Mouse (Mus musculus) urinary bladder, postnatal 25 days (tissue): ENCODE data around the gene Cemip.
A peak's percentile ranks its signal among the peaks of the same experiment; 100 is the strongest.

Experiments
- DNase-seq: peaks from one replicate; pipeline ENCODE4 v3.0.0; 2022; ENCODE audit warnings: low spot score

Cemip gene

DNA sequence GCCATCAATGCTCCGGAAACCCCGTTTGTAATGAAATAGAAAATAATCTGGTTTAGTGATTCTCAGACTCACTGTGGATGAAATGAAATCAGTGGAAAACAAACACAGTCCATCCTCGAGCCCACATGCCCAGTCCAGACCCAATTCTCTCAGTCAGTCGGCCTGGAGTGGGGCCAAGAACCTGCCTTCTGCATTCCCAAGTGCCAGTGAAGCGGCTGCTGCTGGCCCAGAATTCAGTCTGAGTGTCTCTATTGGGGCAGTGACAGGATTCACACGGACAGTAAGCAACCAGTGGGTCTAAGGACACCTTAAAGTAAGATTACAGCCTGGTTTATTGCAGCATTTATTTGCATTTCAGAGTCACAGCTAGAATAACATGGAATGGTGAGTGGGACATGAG is 10.2 kb upstream of the Cemip start:
- no peak for DNase-seq

- no peak for DNase-seq
These were observed 4.5 kb upstream of the Cemip start for GRCm38 (mm10) chr7:84090793-84091192.

DNA sequence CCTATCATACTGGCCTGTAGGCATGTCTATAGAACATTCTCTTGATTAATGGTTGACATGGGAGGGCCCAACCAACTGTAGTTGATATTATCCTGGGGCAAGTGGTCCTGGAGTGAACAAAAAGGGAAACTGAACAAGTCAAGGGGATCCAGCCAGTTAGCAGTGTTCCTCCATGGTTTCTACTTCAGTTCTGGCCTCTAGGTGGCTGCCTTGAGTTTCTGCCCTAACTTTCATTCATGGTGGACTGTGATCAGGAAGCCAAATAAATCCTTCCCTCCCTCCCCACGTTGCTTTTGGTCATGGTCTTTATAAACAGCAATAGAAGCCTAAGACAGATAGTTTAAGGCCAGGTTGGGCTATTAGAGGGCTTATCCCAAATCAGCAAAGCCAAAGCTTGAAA is 3.5 kb upstream of the Cemip start:
- no peak for DNase-seq

DNA sequence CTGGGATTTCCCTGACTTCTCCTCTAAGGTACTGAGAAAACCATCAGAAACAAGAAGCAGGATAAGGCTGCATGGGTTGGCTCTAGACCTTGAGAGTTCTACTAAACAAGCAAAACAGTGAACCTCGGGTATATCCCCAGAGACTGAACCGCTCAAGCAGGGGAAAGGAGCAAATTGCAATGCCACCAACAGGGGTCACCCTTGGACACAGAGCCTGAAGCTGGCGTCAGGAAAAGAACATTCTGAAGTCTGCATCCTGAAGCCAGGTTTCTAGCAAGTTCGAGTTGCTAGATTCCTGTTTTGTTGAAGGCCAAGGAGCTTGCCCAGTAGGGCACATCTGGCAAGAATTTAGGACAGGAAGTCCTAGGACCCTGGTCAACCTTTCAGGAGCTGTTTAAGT is 2.7 kb upstream of the Cemip start:
- DNase-seq, result peak; percentile 74

GRCm38 (mm10) chr7:84088191-84088590 is 1.9 kb upstream of the Cemip start:
- no peak for DNase-seq

DNA sequence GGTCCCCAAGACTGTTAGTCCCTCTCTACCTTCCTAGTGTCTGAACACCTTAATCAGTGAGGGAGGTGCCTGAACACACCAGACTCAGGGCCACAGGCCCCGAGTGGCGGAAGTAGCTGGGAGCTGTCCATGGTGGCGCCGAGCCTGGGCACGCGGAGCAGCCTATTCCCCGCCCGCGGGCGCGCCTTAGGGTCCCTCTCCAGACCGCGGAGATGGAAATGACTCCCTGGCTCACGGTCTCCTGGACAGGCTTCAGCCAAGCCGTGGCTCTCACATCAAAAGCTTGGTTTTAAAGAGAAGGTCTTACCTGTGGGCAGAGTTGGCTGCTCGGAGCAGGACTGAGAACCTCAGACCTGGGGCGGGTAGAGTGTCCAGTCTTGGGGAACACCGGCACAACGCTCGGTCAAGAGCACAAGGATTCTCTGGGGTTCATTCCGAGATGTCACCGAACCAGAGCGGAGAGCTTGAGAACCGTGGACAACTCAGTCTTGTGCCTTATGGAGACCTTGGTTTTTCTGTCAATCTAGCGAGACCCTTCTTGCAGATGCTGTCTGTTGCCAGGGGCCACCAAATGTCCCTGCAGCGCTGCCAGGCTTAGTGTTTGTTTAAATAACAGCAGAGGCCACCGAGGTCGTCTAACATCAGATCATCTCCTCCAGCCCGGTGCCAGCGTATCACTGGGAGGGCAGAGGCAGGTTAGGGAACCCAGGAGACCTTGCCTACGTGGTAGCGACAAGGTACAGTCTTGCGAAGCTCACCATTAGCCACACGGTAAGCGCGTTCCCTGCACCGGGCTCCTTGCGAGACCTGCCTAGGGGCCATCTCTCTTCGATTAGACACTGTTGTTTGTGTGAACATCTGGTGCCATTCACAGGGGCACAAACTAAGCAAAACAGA is 1.0 kb downstream of the Cemip start:
- peak; percentile 63 for DNase-seq

DNA sequence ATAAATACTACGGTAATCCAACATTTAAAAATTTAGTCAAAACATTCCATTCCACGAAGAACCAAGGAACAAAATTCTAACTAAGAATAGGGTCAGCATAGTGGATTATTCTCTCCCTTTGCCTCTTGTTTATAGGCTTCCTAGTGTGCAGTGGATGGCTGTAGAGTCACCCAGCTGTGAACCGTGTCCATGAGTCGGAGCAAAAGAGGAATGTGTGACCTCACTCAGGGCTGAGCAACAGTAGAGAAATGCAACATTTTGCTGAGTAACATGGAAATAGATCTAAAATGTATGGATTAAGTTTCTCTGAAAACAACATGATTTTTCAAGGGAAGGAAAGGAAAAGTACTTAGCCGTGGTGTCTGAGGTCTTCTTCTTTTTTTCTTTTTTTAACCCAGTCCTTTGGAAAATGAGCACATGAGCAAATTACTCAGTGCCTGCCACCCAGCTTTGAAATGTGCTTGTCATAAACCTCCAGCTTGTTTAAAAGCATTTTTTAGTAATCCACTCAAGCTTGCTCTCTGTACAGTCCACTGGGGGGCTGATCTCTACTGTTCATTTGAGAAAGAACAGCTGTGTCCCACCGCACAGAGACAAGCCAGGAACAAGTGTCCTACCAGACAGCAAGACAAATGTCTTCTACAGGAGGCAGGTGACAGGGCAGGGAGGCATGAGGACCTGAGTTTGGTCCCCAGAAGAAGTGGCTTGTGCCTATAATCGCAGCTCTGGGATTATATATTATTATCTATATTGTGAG is 8.9 kb downstream of the Cemip start:
- no peak for DNase-seq

GRCm38 (mm10) chr7:84074266-84074665 is 12.0 kb downstream of the Cemip start:
- DNase-seq, result no peak

GRCm38 (mm10) chr7:84073856-84074255 is 12.4 kb downstream of the Cemip start:
- DNase-seq, result no peak

GRCm38 (mm10) chr7:84068931-84069330 is 17.4 kb downstream of the Cemip start:
- DNase-seq, result no peak

DNA sequence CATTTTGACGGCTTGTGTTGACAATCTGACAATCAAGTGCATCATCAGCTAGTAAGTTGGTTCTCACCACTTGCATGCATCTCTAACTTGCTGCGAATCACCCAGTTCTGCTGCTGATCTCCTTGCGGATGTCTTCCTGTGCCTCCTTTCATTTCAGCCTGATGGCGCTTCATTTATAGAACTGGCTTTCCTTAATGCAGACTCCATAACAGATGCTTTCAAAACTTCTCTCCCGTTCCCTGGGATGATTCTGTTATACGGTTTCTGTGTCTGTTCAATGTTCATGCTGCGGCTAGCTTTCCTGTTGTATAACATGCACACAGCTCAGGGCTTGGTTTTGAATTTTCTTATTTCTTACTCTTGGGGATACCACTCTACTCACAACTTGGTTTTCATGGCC is 26.5 kb downstream of the Cemip start:
- no peak for DNase-seq

GRCm38 (mm10) chr7:84055961-84056629 is 30.2 kb downstream of the Cemip start:
- DNase-seq, result no peak

DNA sequence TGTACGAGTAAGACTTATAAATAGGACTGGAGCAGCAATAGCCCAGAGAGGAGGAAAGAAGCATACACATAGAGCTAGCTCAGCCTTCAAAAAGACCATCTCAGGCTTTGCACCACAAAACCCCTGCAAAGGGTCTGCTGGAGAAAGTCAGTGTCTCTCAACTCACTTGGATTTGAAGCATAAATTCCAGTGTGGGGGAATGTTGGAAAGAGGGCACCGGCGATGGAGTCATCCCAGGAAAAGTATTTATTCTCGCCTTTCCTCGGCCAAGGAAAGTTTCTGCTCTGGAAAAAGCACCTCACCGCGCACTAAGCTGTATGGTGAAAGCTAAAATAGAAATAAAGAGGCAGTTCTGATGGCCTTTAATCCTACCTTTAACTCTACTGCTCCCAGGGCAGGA is 32.4 kb downstream of the Cemip start:
- DNase-seq, result no peak

DNA sequence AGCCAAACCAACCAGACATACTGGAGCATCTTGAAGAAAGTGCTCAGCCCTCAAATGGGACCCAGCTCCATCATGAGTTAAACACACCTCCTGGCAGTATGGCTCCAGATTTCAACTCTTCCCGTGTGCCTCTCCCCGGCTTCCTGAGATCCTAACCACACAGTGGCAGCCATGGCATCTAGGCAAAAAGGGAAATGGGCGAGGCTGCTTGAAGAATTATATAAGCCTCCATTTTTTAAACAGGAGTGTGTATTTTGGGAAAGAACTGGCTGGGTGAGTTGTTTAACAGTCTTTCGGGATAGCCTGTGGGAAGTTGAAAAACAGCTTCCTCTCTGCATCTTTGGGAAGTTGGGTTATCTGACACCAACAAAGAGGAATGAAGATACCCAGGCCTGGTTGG is 34.9 kb downstream of the Cemip start:
- DNase-seq, result no peak

DNA sequence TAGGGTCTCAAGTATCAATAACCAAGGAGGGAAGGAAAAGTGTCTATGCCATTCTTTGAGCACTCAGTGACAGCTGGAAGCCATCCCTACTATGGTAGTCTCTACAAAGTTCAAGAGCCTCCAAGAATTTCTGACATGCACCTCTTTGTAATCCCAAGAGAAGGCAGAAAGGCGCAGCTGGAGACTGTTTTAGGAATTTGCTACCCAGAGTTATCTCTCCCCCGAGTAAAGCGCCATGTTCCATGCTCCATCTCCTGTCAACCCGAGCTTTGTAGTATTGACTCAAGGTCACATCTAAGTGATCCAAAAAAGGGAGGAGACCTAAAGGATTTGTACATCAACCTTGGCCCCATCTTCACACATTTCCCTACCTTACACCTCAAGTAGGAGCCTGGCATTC is 40.8 kb downstream of the Cemip start:
- no peak for DNase-seq

DNA sequence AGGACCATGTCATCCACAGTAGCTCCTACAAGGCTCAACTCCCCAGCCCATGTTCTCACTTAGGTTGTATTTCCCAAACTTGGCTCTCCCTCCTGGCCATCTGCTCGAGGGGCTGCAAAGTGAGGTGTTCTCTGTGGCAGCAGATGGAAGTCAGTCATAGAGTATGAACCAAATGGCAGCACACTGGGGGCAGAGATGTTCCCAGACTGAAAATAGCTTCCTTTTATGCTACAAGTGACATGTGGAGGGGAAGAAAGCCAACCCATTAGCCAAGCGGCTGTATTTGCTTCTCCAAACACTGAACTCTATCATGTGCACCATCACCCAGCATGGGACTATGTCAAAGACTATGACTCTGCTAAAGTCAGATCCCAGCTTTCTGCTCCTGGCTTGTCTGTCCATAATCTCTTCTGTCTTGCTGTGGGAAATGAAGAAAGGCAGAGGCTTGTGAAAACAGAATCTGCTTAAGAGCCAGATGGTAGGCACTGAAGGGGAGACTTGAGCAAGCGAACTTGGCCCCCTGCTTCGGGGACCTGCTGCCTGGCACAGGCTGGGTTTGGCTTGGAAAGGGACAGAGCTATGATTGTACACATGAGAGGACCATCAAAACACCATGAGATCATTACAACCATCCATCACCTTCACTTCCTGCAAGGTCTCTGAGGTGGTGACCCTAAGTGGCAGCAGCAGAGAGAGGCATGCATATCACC is 41.6 kb downstream of the Cemip start:
- no peak for DNase-seq

- DNase-seq, result no peak
These were observed 43.6 kb downstream of the Cemip start for GRCm38 (mm10) chr7:84042726-84043125.

- DNase-seq, result no peak
These were observed 46.3 kb downstream of the Cemip start for GRCm38 (mm10) chr7:84039856-84040522.

DNA sequence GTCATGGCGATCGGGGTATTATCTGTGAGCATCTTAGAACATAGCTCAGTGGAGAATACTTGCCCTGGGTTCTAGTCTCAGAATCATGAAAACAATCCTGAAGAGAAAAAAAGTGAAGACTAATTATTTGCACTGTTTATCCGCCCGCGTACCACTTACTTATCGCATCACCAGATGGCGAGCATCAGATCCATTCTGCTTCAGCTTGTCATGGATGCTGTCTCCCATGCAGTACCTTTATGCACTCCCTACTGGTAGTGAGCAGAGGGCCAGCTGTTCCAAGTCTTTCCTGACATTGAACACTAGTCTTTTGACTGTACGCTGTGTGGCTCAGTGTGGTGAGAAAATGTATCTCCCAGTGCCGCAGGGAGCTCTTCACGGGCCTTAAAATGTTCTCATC is 47.7 kb downstream of the Cemip start:
- DNase-seq, result no peak

DNA sequence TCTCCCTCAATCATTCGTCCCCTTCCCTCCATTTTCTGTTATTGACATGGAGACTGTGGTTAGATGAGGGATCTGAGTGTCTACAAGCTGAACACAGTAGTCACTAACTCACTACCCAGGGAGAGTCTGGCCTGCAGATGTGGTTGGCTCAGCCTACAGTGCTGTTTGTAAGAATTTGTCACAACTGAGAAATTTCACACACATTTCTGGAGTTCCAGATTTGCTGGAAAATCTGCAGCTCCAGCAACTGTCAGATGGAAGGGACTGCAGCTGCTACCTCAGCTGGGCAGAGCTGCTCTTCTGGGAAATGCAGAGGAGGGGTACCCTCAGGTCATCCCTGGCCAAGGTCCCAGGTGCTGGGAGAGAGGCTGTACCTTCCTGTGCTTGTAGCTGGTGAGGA is 53.5 kb downstream of the Cemip start:
- DNase-seq, result no peak

- peak; percentile 12 for DNase-seq
These were observed 57.1 kb downstream of the Cemip start for GRCm38 (mm10) chr7:84029120-84029771.
